Mouse (Mus musculus): ENCODE data around the gene Gale.

The Gale gene

DNA sequence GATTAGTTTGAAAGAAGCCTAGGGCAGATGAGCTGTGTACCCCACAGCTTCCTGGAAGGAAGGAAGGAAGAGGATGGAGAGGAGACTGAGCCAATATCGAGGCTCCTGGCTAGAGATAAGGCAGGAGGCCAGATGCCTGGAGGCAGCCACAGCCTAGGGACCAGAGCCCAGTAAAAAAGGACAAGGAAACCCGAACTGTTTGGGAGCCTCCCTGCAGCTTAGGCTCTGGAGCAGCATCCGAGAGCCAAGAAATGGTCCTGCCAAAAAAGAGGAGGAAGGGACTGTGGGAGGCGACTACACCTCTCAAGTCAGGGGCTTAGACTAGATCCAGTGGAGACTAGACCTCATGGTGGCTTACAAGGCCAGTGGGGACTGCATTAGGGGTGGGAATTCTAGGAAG is 20.1 kb upstream of the Gale start:
- DNase-seq (ENCODE audit: low spot score): no peak

DNA sequence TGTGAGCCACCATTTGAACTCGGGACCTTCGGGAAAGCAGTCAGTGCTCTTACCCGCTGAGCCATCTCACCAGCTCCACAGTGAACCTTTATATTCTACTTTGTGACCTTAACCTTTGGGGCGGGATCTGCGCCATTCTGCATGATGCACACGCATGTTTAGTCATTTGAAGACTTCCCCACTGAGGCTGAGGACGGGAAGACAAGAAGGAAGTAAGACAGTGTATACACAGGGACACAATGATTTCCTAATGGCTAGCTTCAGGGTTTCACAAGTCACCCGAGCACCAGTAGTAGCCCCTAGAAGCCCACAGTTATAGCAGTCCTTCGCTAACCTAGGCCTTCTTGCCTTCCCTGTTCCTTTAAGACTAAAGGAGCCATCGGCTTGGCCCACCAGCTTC is 17.8 kb upstream of the Gale start:
- no peak for DNase-seq (ENCODE audit: low spot score)

DNA sequence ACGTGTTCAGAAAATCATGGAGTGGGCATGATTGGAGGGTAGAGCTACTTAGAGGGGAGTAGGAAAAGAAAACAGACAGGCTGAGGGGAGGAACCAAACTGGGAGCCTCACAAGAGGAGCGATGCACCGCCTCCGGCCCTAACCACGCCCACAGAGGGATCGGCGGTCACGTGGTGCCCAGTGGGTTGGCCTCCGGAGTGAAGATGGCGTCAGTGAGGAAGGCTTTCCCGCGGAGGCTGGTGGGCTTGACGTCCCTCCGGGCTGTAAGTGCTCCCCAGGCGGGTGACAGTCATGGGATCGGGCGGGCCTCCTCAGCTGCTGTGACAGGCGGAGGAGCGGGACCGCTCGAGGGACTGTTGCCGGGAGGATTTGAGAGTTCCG is 17.3 kb upstream of the Gale start, which contains the start of gene Hmgcl:
Gene Hmgcl, plus strand, starts transcription at position 171 of the 381 bp plus-strand sequence.
- DNase-seq (ENCODE audit: low spot score): peak; percentile 90

DNA sequence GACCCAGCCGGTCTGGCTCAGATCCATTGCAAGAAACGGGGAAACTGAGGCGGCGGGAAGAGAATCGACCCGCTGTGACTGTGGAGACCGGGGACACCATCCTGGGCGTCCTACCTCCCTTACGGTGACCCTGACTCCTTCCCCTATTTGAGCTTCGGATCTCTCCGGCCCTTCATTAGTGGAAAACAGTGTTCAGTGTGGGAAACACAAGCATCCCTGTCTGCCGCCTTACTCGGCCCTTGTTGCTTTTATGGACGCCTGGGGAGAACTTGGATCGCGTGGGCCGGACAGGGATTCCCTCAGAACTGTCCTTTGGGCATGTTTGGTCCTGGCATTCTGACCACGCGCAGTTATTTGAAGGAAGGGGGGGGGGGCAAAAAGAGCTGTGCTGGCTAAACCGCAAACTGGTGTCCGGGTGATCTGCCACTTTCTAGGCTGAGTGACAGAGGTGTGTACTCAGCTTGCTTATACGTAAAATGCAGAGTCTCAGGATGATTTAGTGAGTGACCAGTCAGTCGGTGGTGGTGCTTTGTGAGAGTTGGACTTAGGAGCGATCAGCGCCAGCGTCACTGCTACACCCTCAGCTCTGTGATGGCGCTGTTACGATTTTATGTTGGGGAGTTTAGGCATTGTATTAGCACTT is 16.7 kb upstream of the Gale start:
- no peak for DNase-seq (ENCODE audit: low spot score)

DNA sequence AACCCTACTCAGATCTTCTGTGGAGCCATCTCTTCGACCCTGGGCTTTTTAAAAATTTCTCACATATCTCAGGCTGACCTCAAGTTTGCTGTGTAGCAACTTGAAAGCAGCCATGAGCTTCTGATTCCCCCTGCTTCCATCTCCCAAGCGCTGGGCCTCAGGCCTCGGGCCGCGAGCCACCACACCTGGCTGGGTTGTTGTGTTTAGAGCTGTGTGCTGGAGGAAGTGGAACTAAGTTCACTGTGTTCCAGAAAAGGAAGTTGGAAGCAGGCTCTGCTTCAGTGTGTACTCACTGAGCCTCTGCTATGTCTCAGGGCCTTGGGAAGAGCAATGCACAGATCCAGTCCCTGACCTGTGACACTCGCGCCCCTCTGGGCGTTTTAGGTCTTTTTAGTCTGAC is 15.4 kb upstream of the Gale start:
- DNase-seq (ENCODE audit: low spot score): no peak

DNA sequence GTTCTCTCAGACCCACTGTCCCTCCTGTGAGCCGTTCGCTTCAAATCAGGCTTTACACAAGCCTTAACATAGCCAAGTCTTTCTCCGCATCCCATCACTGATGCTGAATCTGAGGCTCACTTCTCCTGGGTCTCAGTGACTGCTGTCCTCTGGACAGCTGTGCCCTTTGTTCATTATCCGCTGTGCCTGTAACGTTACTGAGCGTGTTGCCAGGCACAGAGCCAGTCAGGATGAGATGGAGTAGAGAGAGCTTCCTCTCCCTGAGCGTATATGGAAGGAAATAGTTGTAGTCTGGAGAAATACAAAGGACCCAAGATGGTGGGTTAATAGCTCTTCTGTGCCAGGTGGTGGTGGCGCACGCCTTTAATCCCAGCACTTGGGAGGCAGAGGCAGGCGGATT is 14.1 kb upstream of the Gale start:
- no peak for DNase-seq (ENCODE audit: low spot score)

DNA sequence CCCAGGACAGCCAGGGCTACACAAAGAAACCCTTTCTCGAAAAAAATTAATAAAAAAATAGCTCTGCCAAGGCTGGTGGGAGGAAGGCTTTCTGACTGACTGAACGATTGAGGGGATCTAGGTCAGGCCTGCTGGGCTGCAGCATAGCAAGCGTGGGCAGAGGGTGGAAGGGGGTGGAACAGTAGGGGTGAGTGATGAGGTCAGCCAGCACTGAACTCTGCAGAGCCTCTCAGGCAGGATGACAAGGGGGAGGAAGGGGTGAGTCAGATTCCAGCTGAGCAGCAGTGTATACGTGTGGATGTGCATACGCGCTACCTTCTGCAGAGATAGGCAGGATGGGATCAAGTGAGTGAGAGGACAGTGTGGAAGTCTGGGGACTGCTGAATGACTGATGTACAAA is 13.6 kb upstream of the Gale start:
- DNase-seq (ENCODE audit: low spot score): no peak

DNA sequence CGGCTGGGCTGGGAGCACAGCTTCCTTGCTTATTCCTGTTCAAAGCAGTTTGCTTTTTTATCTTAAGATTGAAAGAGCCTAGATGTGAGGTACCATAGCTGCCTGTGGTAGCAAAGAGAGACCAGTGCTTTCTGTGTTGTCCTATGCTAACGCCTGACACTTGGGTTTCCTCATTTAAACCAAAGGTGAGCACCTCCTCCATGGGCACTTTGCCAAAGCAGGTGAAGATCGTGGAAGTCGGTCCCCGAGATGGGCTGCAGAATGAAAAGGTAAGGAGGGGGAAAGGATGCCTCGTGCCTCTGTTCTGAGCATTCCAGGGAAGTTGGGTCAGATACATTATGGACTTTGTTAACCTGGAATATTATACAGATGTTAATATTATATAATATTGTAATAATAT is 13.2 kb upstream of the Gale start:
- DNase-seq (ENCODE audit: low spot score): no peak

DNA sequence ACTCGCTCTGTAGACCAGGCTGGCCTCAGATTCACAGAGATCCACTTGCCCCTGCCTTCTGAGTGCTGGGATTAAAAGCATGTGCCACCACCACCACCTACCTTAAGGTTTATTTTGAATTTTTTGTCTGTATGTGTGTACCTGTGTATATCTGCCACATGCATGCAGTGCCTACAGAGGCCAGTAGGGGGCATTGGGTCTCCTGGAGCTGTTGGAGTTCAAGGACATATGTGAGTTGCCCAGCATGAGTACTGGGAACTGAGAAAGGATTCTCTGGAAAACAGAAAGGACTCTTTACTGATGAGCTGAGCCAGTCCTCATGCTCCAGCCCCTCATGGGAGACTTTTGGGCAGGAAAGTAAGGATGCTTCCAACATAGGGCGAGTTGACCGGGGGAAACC is 12.0 kb upstream of the Gale start:
- no peak for DNase-seq (ENCODE audit: low spot score)

DNA sequence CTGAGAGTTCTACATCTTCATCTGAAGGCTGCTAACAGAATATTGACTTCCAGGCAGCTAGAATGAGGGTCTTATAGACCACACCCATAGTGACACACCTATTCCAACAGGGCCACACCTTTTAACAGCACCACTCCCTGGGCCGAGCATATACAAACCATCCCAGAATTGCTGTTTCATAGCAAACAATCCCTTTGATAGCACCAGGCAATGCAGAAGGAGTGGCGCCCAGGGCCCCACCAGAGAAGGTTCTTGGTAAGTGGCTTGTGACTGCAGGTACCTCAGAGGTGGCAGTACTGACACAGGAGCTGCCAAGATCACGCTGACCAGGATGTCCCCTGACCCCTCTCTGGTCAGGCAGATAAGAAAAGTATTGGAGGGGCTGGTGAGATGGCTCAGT is 10.3 kb upstream of the Gale start:
- DNase-seq (ENCODE audit: low spot score): no peak

DNA sequence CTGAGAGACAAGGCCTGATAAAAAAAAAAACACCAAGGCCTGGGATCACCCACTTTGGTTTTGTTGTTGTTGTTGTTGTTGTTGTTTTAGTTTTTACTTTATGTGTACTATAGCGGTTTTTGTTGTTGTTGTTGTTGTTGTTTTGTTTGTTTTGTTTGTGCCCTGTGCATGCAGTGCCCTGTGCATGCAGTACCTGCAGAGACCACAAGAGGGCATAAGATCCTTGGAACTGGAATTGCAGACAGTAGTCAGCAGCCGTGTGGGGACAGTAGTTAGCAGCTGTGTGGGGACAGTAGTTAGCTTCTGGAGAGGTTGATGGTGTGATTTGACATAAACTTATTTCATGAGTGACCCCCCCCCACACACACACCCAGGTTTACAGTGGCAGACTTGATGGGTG is 9.3 kb upstream of the Gale start:
- no peak for DNase-seq (ENCODE audit: low spot score)

DNA sequence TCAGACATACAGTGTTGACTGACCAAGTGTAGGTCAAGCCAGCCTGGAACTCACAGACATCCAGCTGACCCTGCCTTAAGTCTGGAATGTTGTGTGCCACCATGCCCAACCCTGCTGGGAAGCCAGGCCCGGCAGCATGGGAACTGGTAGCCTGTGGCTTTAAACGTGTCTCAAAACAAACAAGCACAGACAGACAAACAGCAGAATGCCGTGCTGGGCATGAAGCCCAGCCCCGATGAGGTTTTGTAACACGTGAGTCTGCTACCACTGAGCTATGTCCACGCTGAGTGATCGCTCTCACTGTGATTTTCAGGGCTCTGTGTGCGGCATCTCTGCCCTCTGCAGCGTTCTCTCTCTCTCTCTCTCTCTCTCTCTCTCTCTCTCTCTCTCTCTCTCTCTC is 7.6 kb upstream of the Gale start:
- DNase-seq (ENCODE audit: low spot score): no peak

DNA sequence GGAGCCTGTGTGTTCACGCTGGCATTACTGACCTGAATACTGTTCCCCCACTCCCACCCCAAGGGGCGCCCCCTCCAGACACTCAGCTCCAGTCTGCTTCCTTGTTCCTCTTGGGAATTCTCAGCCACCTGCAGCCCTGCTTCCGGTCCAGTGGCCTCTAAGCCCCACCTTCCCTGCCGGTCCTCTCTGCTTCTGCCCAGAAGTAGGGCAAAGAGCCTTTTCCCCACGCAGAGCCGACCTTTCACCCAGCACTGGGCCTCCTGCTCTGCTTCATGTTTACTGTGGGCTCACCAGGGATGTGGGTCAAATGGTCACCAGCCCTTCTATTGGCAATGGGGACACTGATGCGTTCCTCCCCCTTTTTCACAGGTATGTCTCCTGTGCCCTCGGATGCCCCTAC is 5.2 kb upstream of the Gale start:
- no peak for DNase-seq (ENCODE audit: low spot score)

DNA sequence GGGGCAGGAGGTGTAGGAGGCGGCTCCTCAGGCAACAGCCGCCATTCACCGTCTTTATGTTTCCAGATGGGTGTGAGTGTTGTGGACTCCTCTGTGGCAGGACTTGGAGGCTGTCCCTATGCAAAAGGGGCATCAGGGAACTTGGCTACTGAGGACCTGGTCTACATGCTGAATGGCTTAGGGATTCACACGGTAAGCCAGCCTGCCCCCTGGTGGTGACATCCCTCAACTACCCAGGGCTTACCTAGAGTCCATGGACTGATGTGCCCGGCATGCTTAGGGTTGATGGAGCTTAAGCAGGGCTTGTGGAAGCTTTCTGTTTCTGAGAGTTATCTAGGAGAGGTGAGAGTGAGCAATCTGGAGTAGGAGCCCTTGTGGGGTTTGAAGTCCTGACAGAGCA is 2.8 kb upstream of the Gale start:
- peak; percentile 77 for DNase-seq (ENCODE audit: low spot score)

DNA sequence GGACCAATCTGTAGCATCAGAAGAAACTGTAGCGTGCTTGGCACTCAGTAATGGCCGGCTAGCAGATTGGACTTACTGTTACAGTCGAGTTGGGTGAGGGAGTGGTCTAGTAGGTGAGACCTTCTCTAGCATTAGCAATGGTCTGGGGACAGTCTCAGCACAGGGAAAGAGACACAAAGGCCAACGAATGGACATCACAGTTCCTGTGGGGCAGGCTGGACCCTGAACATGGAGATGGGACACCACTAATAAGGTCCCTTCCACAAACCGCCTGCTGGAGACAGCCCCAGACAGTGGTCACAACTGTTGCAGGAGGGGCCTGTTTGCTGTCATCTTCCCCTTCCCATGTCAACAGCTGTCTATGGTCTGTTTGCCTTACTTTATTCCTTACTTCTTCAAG is 1.8 kb upstream of the Gale start:
- DNase-seq (ENCODE audit: low spot score): no peak

DNA sequence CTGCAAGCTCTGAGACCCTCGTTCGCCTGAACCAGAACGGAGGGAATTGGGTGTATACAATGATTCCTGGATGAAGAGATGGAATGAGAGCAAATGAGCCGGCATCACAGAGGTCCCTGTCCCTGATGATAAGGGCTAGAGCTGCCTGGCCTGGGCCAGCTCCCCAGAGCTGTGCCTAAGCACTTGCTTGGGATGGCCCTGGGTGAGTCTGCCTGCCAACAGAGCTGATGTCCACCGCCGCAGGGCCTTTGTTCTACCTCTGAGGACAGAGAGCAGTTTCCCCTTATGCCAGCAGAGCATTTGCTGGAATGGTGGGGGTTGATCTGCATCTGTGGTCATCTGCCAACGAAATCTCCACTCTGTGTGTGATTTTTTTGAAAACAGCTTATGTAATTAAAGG is 1.3 kb upstream of the Gale start:
- DNase-seq (ENCODE audit: low spot score): no peak

DNA sequence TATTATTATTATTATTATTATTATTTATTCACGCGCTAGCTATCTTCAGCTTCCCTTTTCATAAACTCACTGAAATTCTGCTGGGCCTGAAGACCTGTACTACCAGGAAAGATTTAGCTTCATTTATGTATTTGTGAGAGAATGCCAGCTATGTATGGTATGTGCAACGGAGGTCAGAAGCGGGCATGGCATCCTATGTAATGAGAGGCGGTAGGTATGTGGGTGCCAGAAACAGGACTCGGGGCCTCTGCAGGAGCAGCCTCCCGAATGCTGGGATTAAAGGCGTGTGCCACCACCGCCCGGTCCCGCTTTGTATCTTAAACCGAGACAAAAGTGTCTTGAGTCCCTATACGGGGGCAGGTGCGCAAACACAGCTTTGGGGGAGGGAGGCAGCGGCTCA is 581 bp upstream of the Gale start:
- DNase-seq (ENCODE audit: low spot score): no peak

DNA sequence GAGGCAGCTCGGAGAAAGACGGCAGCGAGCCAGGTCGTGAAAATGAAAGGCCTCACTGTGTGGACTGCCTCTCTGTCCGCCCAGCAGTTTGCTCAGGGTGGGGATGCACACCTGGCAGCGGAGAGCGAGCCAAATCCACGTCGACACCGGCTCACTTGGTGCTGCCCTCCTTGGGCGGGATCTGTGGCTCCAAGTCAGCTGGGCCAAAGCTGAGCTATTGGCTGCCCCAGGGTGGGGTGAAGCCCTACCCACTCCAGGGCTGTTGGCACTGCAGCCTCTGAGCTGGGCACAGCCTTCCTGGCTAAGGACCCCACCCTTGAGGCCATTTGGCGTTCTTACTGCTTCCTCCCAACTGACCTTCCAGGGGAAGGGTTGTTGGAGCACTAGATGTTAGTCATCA is 899 bp downstream of the Gale start:
- peak; percentile 46 for DNase-seq (ENCODE audit: low spot score)

DNA sequence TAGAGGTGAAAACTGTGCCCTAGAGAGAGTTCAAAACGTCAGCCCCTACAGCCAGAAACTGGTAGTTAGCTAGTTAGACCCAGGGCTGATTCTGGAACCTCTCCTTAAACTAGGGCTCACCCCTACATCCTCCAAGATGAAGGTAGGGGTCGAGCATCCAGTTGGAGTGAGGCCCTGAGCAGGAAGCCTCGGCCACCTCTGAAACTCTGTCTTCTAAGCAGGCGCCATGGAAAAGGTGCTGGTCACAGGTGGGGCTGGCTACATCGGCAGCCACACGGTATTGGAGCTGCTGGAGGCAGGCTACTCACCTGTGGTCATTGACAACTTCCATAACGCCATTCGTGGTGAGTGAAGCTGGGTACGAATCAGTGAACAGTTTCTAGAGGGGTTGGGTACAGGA is 1.6 kb downstream of the Gale start:
- no peak for DNase-seq (ENCODE audit: low spot score)

DNA sequence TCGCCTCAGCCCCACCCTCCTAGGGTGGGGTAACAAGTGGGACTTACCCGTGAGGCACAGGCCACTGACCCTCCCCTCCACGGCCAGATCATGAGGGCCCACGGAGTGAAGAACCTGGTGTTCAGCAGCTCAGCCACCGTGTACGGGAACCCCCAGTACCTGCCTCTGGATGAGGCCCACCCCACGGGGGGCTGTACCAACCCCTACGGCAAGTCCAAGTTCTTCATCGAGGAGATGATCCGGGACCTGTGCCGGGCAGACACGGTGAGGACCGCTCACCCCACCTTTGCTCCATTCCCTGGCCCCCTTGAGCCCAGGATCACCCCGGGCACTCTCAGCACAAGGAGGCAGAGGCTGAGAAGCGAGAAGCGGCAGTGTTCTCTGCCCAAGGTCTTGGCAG is 2.8 kb downstream of the Gale start:
- no peak for DNase-seq (ENCODE audit: low spot score)

DNA sequence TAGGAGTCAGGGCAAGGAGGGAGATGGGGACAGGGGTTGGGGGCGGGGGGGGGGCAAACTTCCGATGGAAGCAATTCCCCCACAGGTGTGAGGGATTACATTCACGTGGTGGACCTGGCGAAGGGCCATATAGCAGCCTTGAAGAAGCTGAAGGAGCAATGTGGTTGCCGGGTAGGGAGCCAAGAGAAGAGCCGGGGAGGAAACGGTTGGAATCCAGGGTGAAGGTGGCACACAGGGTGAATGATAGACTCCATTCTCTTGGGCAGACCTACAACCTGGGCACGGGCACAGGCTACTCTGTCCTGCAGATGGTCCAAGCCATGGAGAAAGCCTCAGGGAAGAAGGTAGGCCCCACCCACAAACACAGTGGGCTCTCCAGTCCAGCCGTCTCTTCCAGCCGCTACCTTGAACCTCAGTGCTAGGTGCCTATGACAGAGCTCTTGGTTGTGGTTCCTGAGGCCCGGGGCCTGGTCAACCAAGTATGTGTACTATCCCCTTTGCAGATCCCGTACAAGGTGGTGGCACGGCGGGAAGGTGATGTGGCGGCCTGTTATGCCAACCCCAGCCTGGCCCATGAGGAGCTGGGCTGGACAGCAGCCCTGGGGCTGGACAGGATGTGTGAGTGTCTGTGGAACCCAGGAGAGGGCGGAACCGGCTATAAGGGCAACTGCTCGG is 3.7 kb downstream of the Gale start:
- no peak for DNase-seq (ENCODE audit: low spot score)

DNA sequence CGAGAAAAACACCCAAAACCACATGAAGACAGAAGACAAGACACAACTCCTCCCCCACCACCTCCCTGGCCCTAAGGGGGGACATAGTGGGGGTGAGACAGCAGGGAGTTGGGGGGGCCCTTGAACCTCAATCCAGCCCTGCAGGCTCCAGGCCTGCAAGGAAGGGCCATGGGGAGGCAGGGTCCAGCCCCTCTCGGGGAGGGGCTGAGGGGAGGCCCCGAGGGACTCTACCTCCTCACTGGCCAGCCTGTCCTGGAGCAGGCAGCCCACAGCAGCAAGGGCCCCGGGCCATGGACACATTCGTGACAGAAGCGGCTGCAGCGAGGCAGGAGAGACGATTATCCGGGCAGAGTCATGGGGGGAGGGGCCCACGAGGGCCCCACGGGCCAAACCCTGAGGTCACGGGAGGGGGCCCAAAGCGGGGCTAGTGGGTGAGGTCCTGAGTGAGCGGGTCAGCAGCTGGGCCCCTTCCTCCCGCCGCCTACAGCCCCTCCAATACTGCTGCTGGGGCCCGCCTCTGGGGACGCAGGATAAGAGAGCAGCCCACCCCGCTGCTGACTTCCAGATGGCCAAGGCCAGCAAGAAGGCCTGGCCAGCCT is 4.8 kb downstream of the Gale start:
- DNase-seq (ENCODE audit: low spot score): no peak

DNA sequence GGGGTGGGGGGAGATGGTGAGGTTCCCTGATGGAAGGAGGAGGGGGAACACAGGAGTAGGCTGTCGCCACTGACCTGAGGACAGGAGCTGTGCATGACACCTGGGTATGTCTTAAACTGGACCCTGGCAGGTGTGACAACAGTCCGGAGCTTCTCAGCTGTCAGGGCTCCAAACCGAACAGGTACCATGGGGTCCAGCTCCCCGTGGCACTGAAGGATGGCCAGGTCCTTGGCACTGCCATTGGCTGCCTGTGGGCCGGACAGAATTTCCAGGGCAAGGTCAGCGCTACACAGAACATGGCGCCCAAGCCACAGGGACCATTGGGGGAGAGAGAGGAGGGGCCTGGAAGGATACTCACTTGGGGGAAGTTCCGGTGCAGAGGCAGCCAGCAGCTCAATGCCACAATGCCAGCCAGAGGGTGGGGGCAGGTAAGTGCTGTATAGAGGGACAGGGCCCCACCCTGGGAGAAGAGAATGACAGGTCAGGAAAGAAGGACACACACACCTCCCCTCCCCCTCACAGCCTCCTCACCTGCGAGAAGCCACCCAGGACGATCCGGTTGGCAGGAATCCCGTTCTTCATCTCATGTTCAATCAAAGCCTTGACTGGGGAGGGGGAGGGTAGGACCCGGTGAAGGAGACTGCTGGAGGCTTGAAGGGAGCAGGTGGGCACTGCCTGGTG is 5.7 kb downstream of the Gale start:
- no peak for DNase-seq (ENCODE audit: low spot score)

Data from spleen, adult 12 weeks (tissue).